Mouse (Mus musculus) forebrain, embryonic 13.5 days (tissue): Measurements from ENCODE around the gene Egfem1. TPM values are rescaled to one million over a fixed set of nuclear protein-coding genes. Genes with fewer than 3 reads are reported as not detected.
A peak's percentile ranks its signal among the peaks of the same experiment; 100 is the strongest.

Experiments
- ATAC-seq: fragments of 200-750 bp; cut with Nextera tagmentation; 2 replicates; pipeline ENCODE4 v1.8.0; 2017
- H3K27ac ChIP-seq: fragments of 300-500 bp; sonication (generic); 2 replicates; pipeline ENCODE4 v1.5.1; 2015; ENCODE audit warnings: inconsistent platforms, mild to moderate bottlenecking, moderate library complexity
- H3K27me3 ChIP-seq: fragments of 300-500 bp; sonication (generic); 2 replicates; pipeline ENCODE4 v1.6.1; 2015; ENCODE audit warnings: mild to moderate bottlenecking, inconsistent platforms
- H3K36me3 ChIP-seq: fragments of 300-500 bp; sonication (generic); 2 replicates; pipeline ENCODE4 v1.6.1; 2015; ENCODE audit warnings: mild to moderate bottlenecking, inconsistent platforms; ENCODE audit not compliant: poor library complexity, severe bottlenecking
- H3K4me1 ChIP-seq: fragments of 300-500 bp; sonication (generic); 2 replicates; pipeline ENCODE4 v1.6.1; 2015; ENCODE audit warnings: inconsistent platforms
- H3K4me2 ChIP-seq: fragments of 300-500 bp; sonication (generic); 2 replicates; pipeline ENCODE4 v1.6.1; 2015; ENCODE audit warnings: inconsistent platforms, mild to moderate bottlenecking, moderate library complexity
- H3K4me3 ChIP-seq: fragments of 300-500 bp; sonication (generic); 2 replicates; pipeline ENCODE4 v1.5.1; 2015; ENCODE audit warnings: mild to moderate bottlenecking, inconsistent platforms
- H3K9ac ChIP-seq: fragments of 300-500 bp; sonication (generic); 2 replicates; pipeline ENCODE4 v1.6.1; 2015; ENCODE audit warnings: mild to moderate bottlenecking, inconsistent platforms
- H3K9me3 ChIP-seq: fragments of 300-500 bp; sonication (generic); replicated peaks from 2 replicates; pipeline ENCODE4 v1.6.1; 2016; ENCODE audit warnings: inconsistent platforms
- WGBS: fragments of 180-500 bp; shearing (Covaris S2); methylation state at CpG from one replicate; pipeline ENCODE4 v1.1.7; 2015; 5-methylcytosine and 5-hydroxymethylcytosine counted together
- polyA plus RNA-seq: library from polyadenylated mRNA; unstranded; fragments of >200 nt; fragmentation: Nextera tagmentation; extraction: Ambion mirVana; gene quantifications from 2 replicates; pipeline ENCODE4 v1.2.1, GENCODE M21; 2015

Egfem1 gene
- polyA plus RNA-seq, 1 experiment from 2014 or later = 5.2 TPM

- peak overlapping the region; percentile 63 for H3K4me3 ChIP-seq
- ATAC-seq = no peak
- H3K9me3 ChIP-seq = no peaks in the 10 kb centered on the region
- WGBS = 1% methylated on average over 12 of the region's 12 CpGs
- H3K9ac ChIP-seq = peak overlapping the region; percentile 62
- H3K27me3 ChIP-seq = peaks cover 23% of the 10 kb centered on the region
- H3K36me3 ChIP-seq = no peaks in the 10 kb centered on the region
- H3K4me2 ChIP-seq = peak overlapping the region; percentile 97
- no peak overlapping the region for H3K27ac ChIP-seq
- peaks cover 24% of the 10 kb centered on the region for H3K4me1 ChIP-seq
These were observed 1.1 kb downstream of the Egfem1 start for GRCm38 (mm10) chr3:29082996-29083350.

- Histone ChIP-seq H3K9ac (no peak overlapping the region), H3K4me2 (no peak overlapping the region), H3K4me3 (no peak overlapping the region), H3K36me3 (no peaks in the 10 kb centered on the region), H3K27me3 (no peaks in the 10 kb centered on the region), H3K4me1 (no peaks in the 10 kb centered on the region), H3K27ac (no peak overlapping the region), H3K9me3 (no peaks in the 10 kb centered on the region)
- WGBS = 69% methylated on average over 2 of the region's 2 CpGs
- ATAC-seq = no peak
These were observed 16.6 kb downstream of the Egfem1 start for GRCm38 (mm10) chr3:29098467-29098866.

- Histone ChIP-seq H3K27me3 (no peaks in the 10 kb centered on the region), H3K4me1 (no peaks in the 10 kb centered on the region), H3K9me3 (no peaks in the 10 kb centered on the region), H3K4me3 (no peak overlapping the region), H3K9ac (no peak overlapping the region), H3K4me2 (no peak overlapping the region), H3K36me3 (no peaks in the 10 kb centered on the region), H3K27ac (no peak overlapping the region)
- no peak for ATAC-seq
- 87% methylated on average over 3 of the region's 3 CpGs for WGBS
These were observed 24.3 kb downstream of the Egfem1 start for GRCm38 (mm10) chr3:29106016-29106723.

GRCm38 (mm10) chr3:29107134-29107533, 25.3 kb downstream of the Egfem1 start:
- Histone ChIP-seq H3K9me3 (no peaks in the 10 kb centered on the region), H3K27me3 (no peaks in the 10 kb centered on the region), H3K4me1 (no peaks in the 10 kb centered on the region), H3K27ac (no peak overlapping the region), H3K9ac (no peak overlapping the region), H3K4me3 (no peak overlapping the region), H3K36me3 (no peaks in the 10 kb centered on the region), H3K4me2 (no peak overlapping the region)
- no peak for ATAC-seq
- WGBS = 78% methylated on average over 1 of the region's 1 CpGs

- Histone ChIP-seq H3K4me3 (no peak overlapping the region), H3K9ac (no peak overlapping the region), H3K4me1 (no peaks in the 10 kb centered on the region), H3K27ac (no peak overlapping the region), H3K4me2 (no peak overlapping the region), H3K27me3 (no peaks in the 10 kb centered on the region), H3K36me3 (no peaks in the 10 kb centered on the region), H3K9me3 (no peaks in the 10 kb centered on the region)
- WGBS = 82% methylated on average over 2 of the region's 2 CpGs
- ATAC-seq = no peak
These were observed 28.5 kb downstream of the Egfem1 start for GRCm38 (mm10) chr3:29110321-29110720.

GRCm38 (mm10) chr3:29114517-29114916, 32.7 kb downstream of the Egfem1 start:
- WGBS = 93% methylated on average over 3 of the region's 3 CpGs
- Histone ChIP-seq H3K9ac (no peak overlapping the region), H3K36me3 (no peaks in the 10 kb centered on the region), H3K27ac (no peak overlapping the region), H3K4me1 (no peaks in the 10 kb centered on the region), H3K4me3 (no peak overlapping the region), H3K9me3 (no peaks in the 10 kb centered on the region), H3K27me3 (no peaks in the 10 kb centered on the region), H3K4me2 (no peak overlapping the region)
- ATAC-seq = no peak

- no peak overlapping the region for H3K9ac ChIP-seq
- no peaks in the 10 kb centered on the region for H3K4me1 ChIP-seq
- no peaks in the 10 kb centered on the region for H3K36me3 ChIP-seq
- H3K4me2 ChIP-seq = no peak overlapping the region
- no peak for ATAC-seq
- H3K9me3 ChIP-seq = no peaks in the 10 kb centered on the region
- 59% methylated on average over 1 of the region's 1 CpGs for WGBS
- H3K27me3 ChIP-seq = no peaks in the 10 kb centered on the region
- H3K27ac ChIP-seq = no peak overlapping the region
- H3K4me3 ChIP-seq = no peak overlapping the region
These were observed 35.6 kb downstream of the Egfem1 start for GRCm38 (mm10) chr3:29117379-29117778.

- Histone ChIP-seq H3K27ac (no peak overlapping the region), H3K4me3 (no peak overlapping the region), H3K4me1 (no peaks in the 10 kb centered on the region), H3K27me3 (no peaks in the 10 kb centered on the region), H3K36me3 (no peaks in the 10 kb centered on the region), H3K9ac (no peak overlapping the region), H3K9me3 (no peaks in the 10 kb centered on the region), H3K4me2 (no peak overlapping the region)
- 89% methylated on average over 1 of the region's 1 CpGs for WGBS
- no peak for ATAC-seq
These were observed 40.7 kb downstream of the Egfem1 start for GRCm38 (mm10) chr3:29122556-29122955.

- Histone ChIP-seq H3K4me1 (peaks cover 29% of the 10 kb centered on the region), H3K9ac (no peak overlapping the region), H3K9me3 (no peaks in the 10 kb centered on the region), H3K4me3 (no peak overlapping the region), H3K36me3 (no peaks in the 10 kb centered on the region), H3K4me2 (no peak overlapping the region), H3K27me3 (no peaks in the 10 kb centered on the region), H3K27ac (no peak overlapping the region)
- WGBS = 77% methylated on average over 2 of the region's 2 CpGs
- no peak for ATAC-seq
These were observed 50.5 kb downstream of the Egfem1 start for GRCm38 (mm10) chr3:29132054-29132931.

GRCm38 (mm10) chr3:29134509-29134908, 52.7 kb downstream of the Egfem1 start:
- Histone ChIP-seq H3K27ac (no peak overlapping the region), H3K4me3 (no peak overlapping the region), H3K9ac (no peak overlapping the region), H3K4me2 (peak overlapping the region; percentile 26; the same call in 1 of the 2 replicates), H3K36me3 (no peaks in the 10 kb centered on the region), H3K9me3 (no peaks in the 10 kb centered on the region), H3K27me3 (no peaks in the 10 kb centered on the region), H3K4me1 (peaks cover 36% of the 10 kb centered on the region)
- no peak for ATAC-seq
- WGBS = 49% methylated on average over 11 of the region's 11 CpGs

GRCm38 (mm10) chr3:29135176-29136064, 53.6 kb downstream of the Egfem1 start:
- Histone ChIP-seq H3K9me3 (no peaks in the 10 kb centered on the region), H3K36me3 (no peaks in the 10 kb centered on the region), H3K27me3 (no peaks in the 10 kb centered on the region), H3K9ac (no peak overlapping the region), H3K4me2 (peak overlapping the region; percentile 26), H3K27ac (peak overlapping the region; percentile 74), H3K4me1 (peaks cover 36% of the 10 kb centered on the region), H3K4me3 (no peak overlapping the region)
- peak; percentile 65 for ATAC-seq
- WGBS = 10% methylated on average over 9 of the region's 9 CpGs
